Mouse (Mus musculus): Measurements from ENCODE around the gene Ptprg.

The Ptprg gene

GRCm38 (mm10) chr14:11682441-11682840, 129.1 kb downstream of the Ptprg start:
- DNase-seq (ENCODE audit: low spot score in 2 of 2), result no peak

- no peak for DNase-seq (ENCODE audit: low spot score in 2 of 2)
Measured at GRCm38 (mm10) chr14:11683386-11684081, 130.2 kb downstream of the Ptprg start.

GRCm38 (mm10) chr14:11684104-11684503, 130.8 kb downstream of the Ptprg start:
- no peak for DNase-seq (ENCODE audit: low spot score in 2 of 2)

GRCm38 (mm10) chr14:11687541-11687940, 134.2 kb downstream of the Ptprg start:
- no peak for DNase-seq (ENCODE audit: low spot score in 2 of 2)

- DNase-seq (ENCODE audit: low spot score in 2 of 2), result no peak
Measured at GRCm38 (mm10) chr14:11688142-11688541, 134.8 kb downstream of the Ptprg start.

GRCm38 (mm10) chr14:11690066-11690465, 136.7 kb downstream of the Ptprg start:
- no peak for DNase-seq (ENCODE audit: low spot score in 2 of 2)

GRCm38 (mm10) chr14:11691531-11691930, 138.2 kb downstream of the Ptprg start:
- DNase-seq (ENCODE audit: low spot score in 2 of 2), result no peak

GRCm38 (mm10) chr14:11698880-11699279, 145.5 kb downstream of the Ptprg start:
- DNase-seq (ENCODE audit: low spot score in 2 of 2), result no peak

- no peak for DNase-seq (ENCODE audit: low spot score in 2 of 2)
Measured at GRCm38 (mm10) chr14:11699654-11700053, 146.3 kb downstream of the Ptprg start.

GRCm38 (mm10) chr14:11701516-11702249, 148.4 kb downstream of the Ptprg start:
- DNase-seq (ENCODE audit: low spot score in 2 of 2), result no peak

GRCm38 (mm10) chr14:11702770-11703477, 149.6 kb downstream of the Ptprg start:
- no peak for DNase-seq (ENCODE audit: low spot score in 2 of 2)

GRCm38 (mm10) chr14:11704871-11705270, 151.5 kb downstream of the Ptprg start:
- DNase-seq (ENCODE audit: low spot score in 2 of 2), result no peak

GRCm38 (mm10) chr14:11709352-11709751, 156.0 kb downstream of the Ptprg start:
- no peak for DNase-seq (ENCODE audit: low spot score in 2 of 2)

GRCm38 (mm10) chr14:11709798-11710197, 156.5 kb downstream of the Ptprg start:
- no peak for DNase-seq (ENCODE audit: low spot score in 2 of 2)

GRCm38 (mm10) chr14:11710410-11711122, 157.2 kb downstream of the Ptprg start:
- no peak for DNase-seq (ENCODE audit: low spot score in 2 of 2)

- DNase-seq (ENCODE audit: low spot score in 2 of 2), result no peak
Measured at GRCm38 (mm10) chr14:11712146-11712545, 158.8 kb downstream of the Ptprg start.

GRCm38 (mm10) chr14:11716230-11716629, 162.9 kb downstream of the Ptprg start:
- no peak for DNase-seq (ENCODE audit: low spot score in 2 of 2)

- no peak for DNase-seq (ENCODE audit: low spot score in 2 of 2)
Measured at GRCm38 (mm10) chr14:11718201-11718600, 164.9 kb downstream of the Ptprg start.

- DNase-seq (ENCODE audit: low spot score in 2 of 2), result no peak
Measured at GRCm38 (mm10) chr14:11719259-11719658, 165.9 kb downstream of the Ptprg start.

GRCm38 (mm10) chr14:11722101-11722500, 168.8 kb downstream of the Ptprg start:
- no peak for DNase-seq (ENCODE audit: low spot score in 2 of 2)

- DNase-seq (ENCODE audit: low spot score in 2 of 2), result no peak
Measured at GRCm38 (mm10) chr14:11723876-11724275, 170.5 kb downstream of the Ptprg start.
